Mouse (Mus musculus): ENCODE data around the gene Ly6g6e. TPM values are rescaled to one million over a fixed set of nuclear protein-coding genes. Genes with fewer than 3 reads are reported as not detected.
"Not testable (repeated sequence)": the region's sequence is repeated elsewhere in the genome, so short reads cannot be mapped to it uniquely, and the experiment has no call there.

Ly6g6e gene
- total RNA-seq (2018; cell fraction: chromatin; rRNA removed) = not detected
- under 1 TPM in 2 of 26 experiments, not detected in 24; 0.13 to 0.16 TPM for total RNA-seq (2018; cell fraction: cytosol; rRNA removed)
- total RNA-seq (2018; cell fraction: nucleus; rRNA removed) = not detected
- polyA plus RNA-seq (2018) = not detected in 3 replicates

DNA sequence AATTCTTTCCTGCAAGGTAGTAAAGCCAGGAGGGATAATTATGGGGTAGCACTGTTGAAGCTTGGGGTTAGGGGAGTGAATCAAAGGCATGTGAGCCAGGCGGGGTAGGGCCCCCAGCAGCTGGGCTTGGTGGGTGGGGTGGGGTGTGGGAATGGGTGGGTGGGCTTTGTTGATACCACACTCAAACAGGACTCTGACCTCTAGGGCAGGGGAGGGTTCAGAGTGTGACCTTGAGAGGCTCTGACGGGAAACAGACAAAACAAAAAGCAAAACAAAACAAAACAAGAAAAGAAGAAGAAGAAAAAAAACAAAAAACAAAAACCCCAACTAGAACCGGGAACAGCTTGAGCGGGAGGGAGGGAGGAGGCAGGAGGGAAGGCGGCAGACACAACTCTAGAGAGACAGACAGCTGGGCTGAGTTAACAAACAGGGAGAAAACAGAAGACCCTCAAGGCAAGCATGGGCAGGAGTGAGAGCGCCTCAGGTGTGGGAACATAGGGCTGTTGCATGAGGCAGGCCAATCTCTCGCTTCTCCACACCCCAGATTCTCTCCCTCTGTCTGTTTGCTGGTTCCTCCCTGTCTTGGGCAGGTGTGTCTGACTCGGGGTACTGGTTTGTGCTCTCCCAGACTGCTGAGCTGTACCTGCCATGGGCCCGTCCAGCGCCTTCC, at the start of gene Ly6g6e:
Gene Ly6g6e (plus strand): TSS at position 396 of the 670 bp plus-strand sequence.
- WGBS (ENCODE audit: missing documents) = 68% methylated on average over 10 of the region's 10 CpGs
- Histone ChIP-seq H3K4me3 (ENCODE audit: inconsistent target) (peak within 1 kb of the TSS; percentile 29), H3K27ac (peak within 1 kb of the TSS; percentile 19; the same call in 1 of the 2 replicates), H3K36me3 (ENCODE audit: inconsistent target) (no peaks in the 10 kb centered on the region), H3K79me2 (ENCODE audit: inconsistent target) (no peaks in the 10 kb centered on the region)

DNA sequence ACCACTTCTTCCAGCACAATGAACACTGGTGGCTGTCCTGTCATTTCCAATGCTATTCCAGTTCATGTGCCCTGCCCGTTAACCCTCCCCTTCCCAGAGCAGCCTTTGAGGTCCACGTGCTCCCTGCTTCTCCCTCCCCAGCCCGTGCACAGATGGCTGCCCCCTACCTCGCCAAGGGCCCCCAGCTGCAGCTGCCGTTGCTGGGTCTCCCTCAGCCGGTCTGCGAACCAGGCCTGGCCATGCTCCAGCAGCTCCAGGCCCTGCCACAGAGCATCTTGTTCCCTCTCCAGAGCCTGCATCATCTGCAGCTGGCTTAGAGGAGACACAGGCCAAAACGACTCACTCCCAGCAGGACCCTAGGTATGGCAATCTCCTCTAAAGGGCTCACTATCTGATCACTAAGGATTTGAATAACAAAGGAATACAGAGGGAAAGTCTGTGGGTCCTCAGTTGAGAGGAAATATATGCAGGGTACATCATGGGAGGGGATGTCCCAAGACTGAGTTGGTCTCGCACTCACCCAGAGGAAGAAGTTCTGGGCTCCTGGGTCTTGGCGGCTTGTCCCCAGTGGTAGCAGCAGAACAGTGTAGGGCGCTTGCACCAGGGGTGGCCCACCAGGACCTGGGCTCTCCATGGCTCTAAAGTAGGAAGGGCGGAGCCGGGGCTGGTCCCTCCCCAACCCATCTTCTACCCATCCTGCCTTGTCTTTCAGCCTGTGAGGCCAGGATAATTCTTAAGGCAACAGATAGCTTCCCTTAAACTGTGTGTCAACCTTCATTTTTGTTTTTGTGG, 49.2 kb upstream of the Ly6g6e start, which contains the start of gene Sapcd1:
Gene Sapcd1 (minus strand): TSS at position 740 of the 792 bp plus-strand sequence.
- H3K79me2 ChIP-seq (ENCODE audit: inconsistent target) = no peaks in the 10 kb centered on the region
- 66% methylated on average over 13 of the region's 13 CpGs for WGBS (ENCODE audit: missing documents)
- no peaks in the 10 kb centered on the region for H3K36me3 ChIP-seq (ENCODE audit: inconsistent target)
- no peak within 1 kb of the TSS for H3K27ac ChIP-seq
- H3K4me3 ChIP-seq (ENCODE audit: inconsistent target) = no peak within 1 kb of the TSS

DNA sequence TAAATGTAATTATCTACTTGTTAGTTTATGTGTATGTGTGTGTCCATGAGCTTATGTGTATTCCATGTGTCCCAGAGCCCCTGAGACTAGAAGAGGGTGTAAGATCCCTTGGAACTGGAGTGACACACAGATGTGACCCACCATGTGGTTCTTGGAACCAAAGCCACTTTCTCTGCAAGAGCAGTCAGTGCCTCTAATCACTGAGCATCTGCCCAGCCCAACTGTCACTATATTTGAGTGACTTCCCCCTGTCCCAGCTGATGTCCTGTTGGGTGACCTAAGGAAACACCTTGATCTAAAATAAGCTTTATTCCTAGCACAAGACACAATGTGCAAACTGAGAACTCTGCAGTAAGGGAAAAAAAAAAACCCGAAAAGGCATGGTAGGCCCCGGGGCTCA, 48.4 kb upstream of the Ly6g6e start:
- Histone ChIP-seq H3K36me3 (ENCODE audit: inconsistent target) (no peaks in the 10 kb centered on the region), H3K27ac (no peak overlapping the region), H3K79me2 (ENCODE audit: inconsistent target) (no peaks in the 10 kb centered on the region), H3K4me3 (ENCODE audit: inconsistent target) (no peak overlapping the region)
- 61% methylated on average over 2 of the region's 2 CpGs for WGBS (ENCODE audit: missing documents)

DNA sequence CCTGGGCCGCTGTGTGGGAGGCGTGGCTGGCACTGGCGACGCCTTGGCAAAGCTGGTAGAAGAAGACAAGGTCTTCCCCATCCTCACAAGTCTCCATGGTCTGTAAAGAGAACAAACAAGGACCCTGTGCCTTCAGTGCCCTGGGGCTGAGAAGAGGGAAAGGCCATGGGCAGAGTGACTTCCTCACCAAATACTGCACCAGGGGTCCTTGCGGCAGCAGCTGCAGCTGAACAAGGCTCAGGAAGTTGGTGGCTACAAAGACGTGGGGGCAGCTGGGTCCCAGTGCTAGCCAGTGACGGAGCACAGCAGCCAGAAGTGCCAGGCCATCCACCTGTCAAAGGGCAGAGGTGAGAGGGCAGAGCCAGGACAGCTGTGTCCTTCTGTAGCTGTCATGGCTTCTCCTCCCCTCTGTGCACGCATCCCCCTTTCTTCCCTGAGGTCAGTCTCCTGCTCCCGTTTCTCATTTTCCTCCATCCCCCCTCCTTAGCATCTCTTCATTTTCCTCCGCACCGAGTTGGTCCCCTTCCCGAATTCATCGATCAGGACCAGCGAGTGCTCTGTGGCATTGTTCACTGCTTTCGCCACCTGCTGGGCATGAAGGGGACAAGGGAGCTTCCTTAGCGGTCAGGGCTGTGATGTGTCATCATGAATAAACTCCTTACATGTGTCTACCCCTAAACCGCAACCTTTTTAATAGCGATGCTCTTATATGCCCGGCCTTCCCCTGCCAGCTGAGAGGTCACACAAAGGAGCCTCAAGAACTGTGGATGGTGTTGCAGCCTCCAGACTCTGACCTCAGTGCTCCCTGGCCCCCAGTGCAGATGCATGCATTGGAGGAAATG, 46.8 kb upstream of the Ly6g6e start:
- H3K36me3 ChIP-seq (ENCODE audit: inconsistent target) = no peaks in the 10 kb centered on the region
- H3K4me3 ChIP-seq (ENCODE audit: inconsistent target) = no peak overlapping the region
- H3K79me2 ChIP-seq (ENCODE audit: inconsistent target) = no peaks in the 10 kb centered on the region
- 29% methylated on average over 19 of the region's 19 CpGs for WGBS (ENCODE audit: missing documents)
- no peak overlapping the region for H3K27ac ChIP-seq

DNA sequence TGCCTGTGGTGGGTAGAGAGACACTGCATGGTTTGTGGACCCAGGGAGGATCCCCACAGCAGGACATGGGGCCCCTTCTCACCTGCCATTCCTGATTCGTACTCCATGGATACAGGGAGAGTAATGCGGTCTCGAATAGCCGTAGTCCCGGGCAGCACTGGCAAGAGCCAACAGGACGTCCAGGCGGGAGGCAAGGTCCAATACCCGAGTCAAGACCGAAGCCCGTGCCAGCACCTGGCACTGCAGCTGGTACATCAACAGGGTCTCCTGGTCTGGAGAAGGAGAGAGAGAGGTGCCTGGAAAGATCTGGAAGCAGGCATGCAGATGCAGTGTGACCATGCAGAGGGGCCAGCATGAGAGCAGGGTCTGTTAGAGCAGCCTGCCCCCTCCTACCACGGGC, 45.4 kb upstream of the Ly6g6e start:
- WGBS (ENCODE audit: missing documents) = 95% methylated on average over 11 of the region's 11 CpGs
- H3K36me3 ChIP-seq (ENCODE audit: inconsistent target) = no peaks in the 10 kb centered on the region
- no peak overlapping the region for H3K4me3 ChIP-seq (ENCODE audit: inconsistent target)
- no peaks in the 10 kb centered on the region for H3K79me2 ChIP-seq (ENCODE audit: inconsistent target)
- no peak overlapping the region for H3K27ac ChIP-seq

DNA sequence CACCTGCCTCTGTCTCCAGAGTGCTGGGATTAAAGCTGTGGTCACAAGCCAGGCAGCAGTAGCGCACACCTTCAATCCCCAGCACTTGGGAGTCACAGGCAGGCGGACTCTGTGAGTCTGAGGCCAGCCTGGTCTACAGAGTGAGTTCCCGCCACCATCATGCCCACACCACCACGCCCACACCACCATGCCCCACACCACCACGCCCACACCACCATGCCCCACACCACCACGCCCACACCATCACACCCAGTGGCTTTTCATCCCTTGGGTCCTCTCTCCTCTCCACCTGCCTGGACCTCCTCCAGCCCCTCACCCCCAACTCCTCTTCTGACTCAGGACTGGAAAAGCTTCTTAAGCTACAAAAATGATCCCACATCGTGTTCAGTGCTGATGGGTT, 44.8 kb upstream of the Ly6g6e start:
- no peak overlapping the region for H3K27ac ChIP-seq
- H3K79me2 ChIP-seq (ENCODE audit: inconsistent target) = no peaks in the 10 kb centered on the region
- H3K36me3 ChIP-seq (ENCODE audit: inconsistent target) = no peaks in the 10 kb centered on the region
- 87% methylated on average over 7 of the region's 7 CpGs for WGBS (ENCODE audit: missing documents)
- H3K4me3 ChIP-seq (ENCODE audit: inconsistent target) = no peak overlapping the region

DNA sequence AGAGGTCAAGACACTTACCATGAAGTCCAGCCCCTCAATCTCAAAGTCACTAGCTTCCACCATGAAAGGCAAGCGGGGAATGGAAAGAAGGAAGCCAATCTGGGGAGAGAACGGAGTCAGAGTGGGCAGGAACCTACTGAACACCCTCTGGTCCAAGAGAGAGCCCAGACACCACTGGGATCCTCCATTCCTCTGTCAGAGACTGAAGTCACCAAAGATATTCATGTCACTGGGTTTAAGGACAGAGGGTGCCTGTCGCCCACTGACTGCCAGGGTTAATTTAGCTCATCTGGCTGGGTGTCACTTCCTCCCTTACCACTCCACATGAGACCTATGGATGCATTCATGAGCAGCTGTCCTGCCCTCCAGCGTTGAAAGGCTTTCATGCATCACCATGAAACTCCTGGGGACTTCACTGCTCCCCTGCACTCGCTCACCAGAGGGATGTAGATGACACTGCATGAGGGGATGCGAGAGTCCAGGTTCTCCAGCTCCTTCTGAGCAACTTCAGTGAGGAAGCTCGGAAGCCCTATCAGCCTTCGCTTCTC, 44.3 kb upstream of the Ly6g6e start:
- Histone ChIP-seq H3K27ac (no peak overlapping the region), H3K36me3 (ENCODE audit: inconsistent target) (no peaks in the 10 kb centered on the region), H3K79me2 (ENCODE audit: inconsistent target) (no peaks in the 10 kb centered on the region), H3K4me3 (ENCODE audit: inconsistent target) (no peak overlapping the region)
- WGBS (ENCODE audit: missing documents) = 76% methylated on average over 8 of the region's 8 CpGs

DNA sequence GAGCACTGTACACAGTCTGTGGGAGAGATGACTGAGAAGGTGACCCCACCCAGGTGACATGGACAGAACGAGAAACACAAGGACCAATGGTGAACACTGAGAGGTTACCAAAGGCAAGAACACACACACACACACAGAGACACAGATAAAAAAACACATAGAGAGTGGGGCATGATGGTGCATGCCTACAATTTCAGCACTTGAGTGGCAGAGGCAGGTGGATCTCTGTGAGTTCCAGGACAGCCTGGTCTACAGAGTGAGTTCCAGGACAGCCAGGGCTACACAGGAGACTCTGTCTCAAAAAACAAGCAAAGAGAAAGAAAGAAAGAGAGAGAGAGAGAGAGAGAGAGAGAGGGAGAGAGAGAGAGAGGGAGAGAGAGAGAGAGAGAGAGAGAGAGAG, 43.0 kb upstream of the Ly6g6e start:
- H3K36me3 ChIP-seq (ENCODE audit: inconsistent target); H3K79me2 ChIP-seq (ENCODE audit: inconsistent target); H3K27ac ChIP-seq; H3K4me3 ChIP-seq (ENCODE audit: inconsistent target): not testable (repeated sequence)
- WGBS (ENCODE audit: missing documents) = 89% methylated on average over 1 of the region's 1 CpGs

DNA sequence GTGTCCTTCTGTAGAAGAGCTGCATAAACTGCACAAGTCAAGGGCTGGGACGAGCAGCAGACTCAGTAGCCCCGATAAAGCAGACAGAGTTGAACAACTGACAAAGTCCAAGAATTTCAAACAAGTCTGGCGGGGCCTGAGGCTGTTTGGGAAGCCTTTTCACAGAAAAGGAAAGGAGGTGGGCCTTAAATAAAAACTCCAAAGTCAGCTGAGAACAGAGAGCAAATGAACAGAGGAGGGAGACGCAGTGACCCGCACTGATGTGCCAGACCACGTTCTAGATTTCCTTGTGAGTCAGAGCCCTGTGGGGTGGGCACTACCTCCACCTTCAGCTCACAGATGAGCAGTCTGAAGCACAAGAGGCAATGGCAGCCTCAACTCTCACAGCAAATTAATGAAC, 41.8 kb upstream of the Ly6g6e start:
- Histone ChIP-seq H3K27ac (no peak overlapping the region), H3K36me3 (ENCODE audit: inconsistent target) (no peaks in the 10 kb centered on the region), H3K79me2 (ENCODE audit: inconsistent target) (no peaks in the 10 kb centered on the region), H3K4me3 (ENCODE audit: inconsistent target) (no peak overlapping the region)
- 72% methylated on average over 6 of the region's 6 CpGs for WGBS (ENCODE audit: missing documents)

DNA sequence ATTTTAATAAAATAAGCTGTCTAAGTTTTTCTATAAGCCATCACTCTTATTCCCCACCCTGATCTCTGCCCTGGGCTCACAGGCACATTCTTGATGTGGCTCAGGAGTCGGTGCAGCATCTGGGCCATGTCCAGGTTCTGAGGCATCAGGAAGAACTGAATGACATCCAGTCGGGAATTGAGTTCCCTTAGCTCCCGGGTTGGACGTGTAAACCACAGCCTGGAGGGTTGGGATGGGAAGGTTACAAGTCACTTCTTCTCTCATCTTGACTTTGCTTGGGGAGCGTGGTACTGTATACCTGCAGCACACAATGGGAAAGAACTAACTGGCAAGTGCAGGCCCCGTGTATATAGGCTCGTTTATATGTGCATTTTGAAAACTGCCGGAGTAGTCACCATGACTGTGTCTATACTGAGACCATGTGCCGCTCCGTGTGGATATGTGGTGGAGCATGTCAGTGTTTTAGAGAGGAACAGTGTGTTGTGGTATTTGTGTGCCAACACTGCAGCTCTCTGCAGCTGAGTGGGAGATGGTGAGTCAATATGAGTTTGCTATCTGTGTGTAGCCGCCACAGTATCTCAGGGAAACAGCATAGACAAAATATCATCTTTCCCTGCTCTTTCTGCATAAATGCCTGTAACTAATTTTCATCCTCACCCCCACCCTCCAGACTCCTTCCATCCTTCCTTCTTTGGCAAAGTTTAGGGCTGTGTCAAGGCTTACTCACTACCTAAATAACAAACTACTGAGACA, 37.4 kb upstream of the Ly6g6e start:
- Histone ChIP-seq H3K36me3 (ENCODE audit: inconsistent target) (no peaks in the 10 kb centered on the region), H3K27ac (no peak overlapping the region), H3K79me2 (ENCODE audit: inconsistent target) (no peaks in the 10 kb centered on the region), H3K4me3 (ENCODE audit: inconsistent target) (no peak overlapping the region)
- WGBS (ENCODE audit: missing documents) = 95% methylated on average over 11 of the region's 11 CpGs

DNA sequence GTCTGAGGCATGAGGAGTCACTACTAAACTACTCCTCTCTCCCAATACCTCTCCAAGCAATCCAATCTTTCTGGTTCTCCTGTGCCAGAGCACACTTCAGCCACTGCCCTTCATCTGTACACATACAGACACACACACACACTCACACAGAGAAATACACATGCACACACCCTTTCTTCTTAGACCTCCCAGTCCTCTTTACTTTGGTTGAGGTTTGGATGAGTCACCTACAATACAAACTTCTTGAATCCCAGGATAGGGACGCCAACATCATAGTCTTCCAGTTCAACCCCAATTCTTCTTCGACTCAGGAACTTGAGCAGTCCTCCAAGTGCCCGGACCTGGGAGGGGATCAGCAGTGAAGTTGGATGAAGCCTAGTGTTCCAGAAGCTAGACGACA, 32.9 kb upstream of the Ly6g6e start:
- WGBS (ENCODE audit: missing documents) = 96% methylated on average over 4 of the region's 4 CpGs
- peak overlapping the region; percentile 96 for H3K27ac ChIP-seq
- no peaks in the 10 kb centered on the region for H3K79me2 ChIP-seq (ENCODE audit: inconsistent target)
- no peaks in the 10 kb centered on the region for H3K36me3 ChIP-seq (ENCODE audit: inconsistent target)
- no peak overlapping the region for H3K4me3 ChIP-seq (ENCODE audit: inconsistent target)

DNA sequence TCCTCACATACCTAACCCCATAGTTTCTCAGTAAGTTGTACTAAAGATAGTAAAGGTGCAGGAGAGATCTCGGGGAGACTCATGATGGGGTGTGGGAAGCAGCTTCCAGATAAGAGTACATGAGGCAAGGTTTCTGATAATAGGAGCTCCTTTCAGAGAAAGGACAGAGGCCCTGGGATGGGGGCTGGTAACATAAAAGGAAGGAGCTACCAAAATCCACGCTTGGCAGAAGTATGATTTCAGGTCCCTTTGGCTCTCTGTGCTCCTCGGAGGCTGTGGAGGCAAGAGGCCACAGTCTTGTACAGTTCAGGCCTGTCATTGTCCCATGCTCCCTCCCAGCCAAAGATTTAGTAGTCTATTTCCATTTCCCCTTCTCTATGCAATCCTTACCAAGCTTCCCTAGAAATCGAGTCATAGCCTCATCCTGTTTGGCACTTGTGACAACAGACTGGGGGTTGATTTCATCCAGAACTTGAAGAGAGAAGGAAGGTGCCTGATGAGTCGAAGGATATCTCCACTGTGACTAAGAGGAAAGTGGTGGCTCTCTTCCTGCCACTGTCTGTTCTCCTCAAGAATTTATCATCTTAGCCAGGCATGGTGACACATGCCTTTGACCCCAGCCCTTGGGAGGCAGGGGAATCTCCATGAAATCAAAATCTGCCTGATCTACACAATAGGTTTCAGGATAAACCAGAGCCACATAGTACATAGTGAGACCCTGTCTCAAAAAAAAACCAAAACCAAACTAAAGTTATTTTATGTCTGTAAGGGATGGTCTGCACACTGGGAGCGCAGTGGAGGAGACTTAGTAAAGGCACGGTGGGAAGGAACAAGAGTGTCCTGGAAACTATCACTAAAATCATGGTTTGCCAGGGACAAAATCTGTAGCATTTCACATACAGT, 31.5 kb upstream of the Ly6g6e start:
- H3K36me3 ChIP-seq (ENCODE audit: inconsistent target) = no peaks in the 10 kb centered on the region
- H3K27ac ChIP-seq = peak overlapping the region; percentile 96
- WGBS (ENCODE audit: missing documents) = 49% methylated on average over 7 of the region's 7 CpGs
- H3K79me2 ChIP-seq (ENCODE audit: inconsistent target) = peaks cover 4% of the 10 kb centered on the region; the same call in 1 of the 2 replicates
- peak overlapping the region; percentile 56 for H3K4me3 ChIP-seq (ENCODE audit: inconsistent target)
